Mouse (Mus musculus): ENCODE measurements around the gene Prom2.

The Prom2 gene

GRCm38 (mm10) chr2:127525004-127525775 lies 16.1 kb downstream of the Prom2 start:
- in situ Hi-C loops (cut with MboI; ENCODE audit: unreplicated experiment in 2 of 2) = no loop called here

- in situ Hi-C loops (cut with MboI; ENCODE audit: unreplicated experiment in 2 of 2) = loop anchor here in 1 of 2 experiments (25.0 kb wide), 2 partner anchors 913 to 1063 kb away; partner anchors contain the start of gene Spdye4c
Observed at GRCm38 (mm10) chr2:127523950-127524729, 17.1 kb downstream of the Prom2 start.

- in situ Hi-C loops (cut with MboI; ENCODE audit: unreplicated experiment in 2 of 2) = loop anchor here in 1 of 2 experiments (25.0 kb wide), 2 partner anchors 915 to 1065 kb away; partner anchors contain the start of gene Spdye4c
Observed at GRCm38 (mm10) chr2:127522006-127522441, 19.2 kb downstream of the Prom2 start, which contains the start of gene Kcnip3. Kcnip3 (minus strand) TSS chr2:127522094.

- in situ Hi-C loops (cut with MboI; ENCODE audit: unreplicated experiment in 2 of 2) = loop anchor here in 1 of 2 experiments (25.0 kb wide), 2 partner anchors 916 to 1066 kb away; partner anchors contain the start of gene Spdye4c
Observed at GRCm38 (mm10) chr2:127521172-127522005, 19.9 kb downstream of the Prom2 start.

- in situ Hi-C loops (cut with MboI; ENCODE audit: unreplicated experiment in 2 of 2) = loop anchor here in 1 of 2 experiments (25.0 kb wide), 2 partner anchors 917 to 1067 kb away; partner anchors contain the start of gene Spdye4c
Observed at GRCm38 (mm10) chr2:127520123-127520522, 21.1 kb downstream of the Prom2 start.

- in situ Hi-C loops (cut with MboI; ENCODE audit: unreplicated experiment in 2 of 2) = loop anchor here in 1 of 2 experiments (25.0 kb wide), 2 partner anchors 918 to 1068 kb away; partner anchors contain the start of gene Spdye4c
Observed at GRCm38 (mm10) chr2:127519308-127519707, 22.0 kb downstream of the Prom2 start.

GRCm38 (mm10) chr2:127518831-127519230 lies 22.4 kb downstream of the Prom2 start:
- in situ Hi-C loops (cut with MboI; ENCODE audit: unreplicated experiment in 2 of 2) = loop anchor here in 1 of 2 experiments (25.0 kb wide), 2 partner anchors 918 to 1068 kb away; partner anchors contain the start of gene Spdye4c

GRCm38 (mm10) chr2:127518273-127518672 lies 23.0 kb downstream of the Prom2 start:
- in situ Hi-C loops (cut with MboI; ENCODE audit: unreplicated experiment in 2 of 2) = loop anchor here in 1 of 2 experiments (25.0 kb wide), 2 partner anchors 919 to 1069 kb away; partner anchors contain the start of gene Spdye4c

GRCm38 (mm10) chr2:127517081-127517480 lies 24.2 kb downstream of the Prom2 start:
- in situ Hi-C loops (cut with MboI; ENCODE audit: unreplicated experiment in 2 of 2) = loop anchor here in 1 of 2 experiments (25.0 kb wide), 2 partner anchors 920 to 1070 kb away; partner anchors contain the start of gene Spdye4c

- in situ Hi-C loops (cut with MboI; ENCODE audit: unreplicated experiment in 2 of 2) = loop anchor here (5.0 to 25.0 kb wide), 3 partner anchors 43 to 1073 kb away; partner anchors contain the start of gene Spdye4c (in 1 of the 2)
Observed at GRCm38 (mm10) chr2:127514380-127515124, 26.7 kb downstream of the Prom2 start.

- in situ Hi-C loops (cut with MboI; ENCODE audit: unreplicated experiment in 2 of 2) = loop anchor here (5.0 to 25.0 kb wide), 3 partner anchors 44 to 1074 kb away; partner anchors contain the start of gene Spdye4c (in 1 of the 2)
Observed at GRCm38 (mm10) chr2:127513244-127513643, 28.0 kb downstream of the Prom2 start.

GRCm38 (mm10) chr2:127511426-127511825 lies 29.8 kb downstream of the Prom2 start:
- in situ Hi-C loops (cut with MboI; ENCODE audit: unreplicated experiment in 2 of 2) = loop anchor here (5.0 to 25.0 kb wide), 3 partner anchors 46 to 1076 kb away; partner anchors contain the start of gene Spdye4c (in 1 of the 2)

- in situ Hi-C loops (cut with MboI; ENCODE audit: unreplicated experiment in 2 of 2) = loop anchor here (5.0 to 25.0 kb wide), 4 partner anchors 49 to 1079 kb away; partner anchors contain the start of gene Spdye4c (in 1 of the 2)
Observed at GRCm38 (mm10) chr2:127507967-127508660, 33.2 kb downstream of the Prom2 start.

GRCm38 (mm10) chr2:127507077-127507774 lies 34.0 kb downstream of the Prom2 start:
- in situ Hi-C loops (cut with MboI; ENCODE audit: unreplicated experiment in 2 of 2) = loop anchor here (5.0 to 25.0 kb wide), 4 partner anchors 50 to 1080 kb away; partner anchors contain the start of gene Spdye4c (in 1 of the 2)

GRCm38 (mm10) chr2:127506131-127506632 lies 35.1 kb downstream of the Prom2 start:
- in situ Hi-C loops (cut with MboI; ENCODE audit: unreplicated experiment in 2 of 2) = loop anchor here (5.0 to 25.0 kb wide), 4 partner anchors 51 to 1081 kb away; partner anchors contain the start of gene Spdye4c (in 1 of the 2)

- in situ Hi-C loops (cut with MboI; ENCODE audit: unreplicated experiment in 2 of 2) = loop anchor here (5.0 to 25.0 kb wide), 4 partner anchors 52 to 1082 kb away; partner anchors contain the start of gene Spdye4c (in 1 of the 2)
Observed at GRCm38 (mm10) chr2:127505196-127505595, 36.1 kb downstream of the Prom2 start.

All from v-Abl transformed pro-B cells (cell line).